Mouse (Mus musculus) liver, embryonic 12.5 days (tissue): ENCODE results near the gene Vps72. TPM values are rescaled to one million over a fixed set of nuclear protein-coding genes. Genes with fewer than 3 reads are reported as not detected.

Experiments
- ATAC-seq: fragments of 200-750 bp; cut with Nextera tagmentation; 2 replicates; pipeline ENCODE4 v1.8.0; 2017; ENCODE audit warnings: moderate number of reproducible peaks, mild to moderate bottlenecking, moderate library complexity
- H3K27ac ChIP-seq: fragments of 300-500 bp; sonication (generic); 2 replicates; pipeline ENCODE4 v1.5.1; 2016; ENCODE audit warnings: mild to moderate bottlenecking
- H3K27me3 ChIP-seq: fragments of 300-500 bp; sonication (generic); replicated peaks from 2 replicates; pipeline ENCODE4 v1.6.1; 2016; ENCODE audit warnings: mild to moderate bottlenecking, moderate library complexity
- H3K36me3 ChIP-seq: fragments of 300-500 bp; sonication (generic); 2 replicates; pipeline ENCODE4 v1.6.1; 2016; ENCODE audit warnings: mild to moderate bottlenecking, moderate library complexity
- H3K4me1 ChIP-seq: fragments of 300-500 bp; sonication (generic); 2 replicates; pipeline ENCODE4 v1.6.1; 2016
- H3K4me2 ChIP-seq: fragments of 300-500 bp; sonication (generic); 2 replicates; pipeline ENCODE4 v1.6.1; 2016; ENCODE audit warnings: mild to moderate bottlenecking, moderate library complexity
- H3K4me3 ChIP-seq: fragments of 300-500 bp; sonication (generic); 2 replicates; pipeline ENCODE4 v1.5.1; 2016; ENCODE audit warnings: mild to moderate bottlenecking, moderate library complexity
- H3K9ac ChIP-seq: fragments of 300-500 bp; sonication (generic); 2 replicates; pipeline ENCODE4 v1.6.1; 2016; ENCODE audit warnings: mild to moderate bottlenecking, moderate library complexity
- H3K9me3 ChIP-seq: fragments of 300-500 bp; sonication (generic); replicated peaks from 2 replicates; pipeline ENCODE4 v1.6.1; 2016; ENCODE audit warnings: mild to moderate bottlenecking, moderate library complexity
- WGBS: fragments of 180-500 bp; shearing (Covaris S2); methylation state at CpG from one replicate; pipeline ENCODE4 v1.1.7; 2016; ENCODE audit not compliant: insufficient replicate concordance; 5-methylcytosine and 5-hydroxymethylcytosine counted together
- polyA plus RNA-seq: library from polyadenylated mRNA; unstranded; fragments of >200 nt; fragmentation: Nextera tagmentation; extraction: Ambion mirVana; gene quantifications from 2 replicates; pipeline ENCODE4 v1.2.1, GENCODE M21; 2016

The Vps72 gene
- polyA plus RNA-seq, 1 experiment from 2014 or later: 56.2 TPM

GRCm38 (mm10) chr3:95159511-95159986 is 48.7 kb downstream of the Vps72 start:
- WGBS: 9% methylated on average over 8 of the region's 8 CpGs
- peaks cover 72% of the 10 kb centered on the region for H3K27me3 ChIP-seq
- no peaks in the 10 kb centered on the region for H3K9me3 ChIP-seq
- peak overlapping the region; percentile 70 for H3K4me3 ChIP-seq
- H3K27ac ChIP-seq: no peak overlapping the region
- H3K9ac ChIP-seq: peak overlapping the region; percentile 59
- peak overlapping the region; percentile 99 for H3K4me2 ChIP-seq
- ATAC-seq: no peak
- no peaks in the 10 kb centered on the region for H3K36me3 ChIP-seq
- peaks cover 26% of the 10 kb centered on the region for H3K4me1 ChIP-seq

DNA sequence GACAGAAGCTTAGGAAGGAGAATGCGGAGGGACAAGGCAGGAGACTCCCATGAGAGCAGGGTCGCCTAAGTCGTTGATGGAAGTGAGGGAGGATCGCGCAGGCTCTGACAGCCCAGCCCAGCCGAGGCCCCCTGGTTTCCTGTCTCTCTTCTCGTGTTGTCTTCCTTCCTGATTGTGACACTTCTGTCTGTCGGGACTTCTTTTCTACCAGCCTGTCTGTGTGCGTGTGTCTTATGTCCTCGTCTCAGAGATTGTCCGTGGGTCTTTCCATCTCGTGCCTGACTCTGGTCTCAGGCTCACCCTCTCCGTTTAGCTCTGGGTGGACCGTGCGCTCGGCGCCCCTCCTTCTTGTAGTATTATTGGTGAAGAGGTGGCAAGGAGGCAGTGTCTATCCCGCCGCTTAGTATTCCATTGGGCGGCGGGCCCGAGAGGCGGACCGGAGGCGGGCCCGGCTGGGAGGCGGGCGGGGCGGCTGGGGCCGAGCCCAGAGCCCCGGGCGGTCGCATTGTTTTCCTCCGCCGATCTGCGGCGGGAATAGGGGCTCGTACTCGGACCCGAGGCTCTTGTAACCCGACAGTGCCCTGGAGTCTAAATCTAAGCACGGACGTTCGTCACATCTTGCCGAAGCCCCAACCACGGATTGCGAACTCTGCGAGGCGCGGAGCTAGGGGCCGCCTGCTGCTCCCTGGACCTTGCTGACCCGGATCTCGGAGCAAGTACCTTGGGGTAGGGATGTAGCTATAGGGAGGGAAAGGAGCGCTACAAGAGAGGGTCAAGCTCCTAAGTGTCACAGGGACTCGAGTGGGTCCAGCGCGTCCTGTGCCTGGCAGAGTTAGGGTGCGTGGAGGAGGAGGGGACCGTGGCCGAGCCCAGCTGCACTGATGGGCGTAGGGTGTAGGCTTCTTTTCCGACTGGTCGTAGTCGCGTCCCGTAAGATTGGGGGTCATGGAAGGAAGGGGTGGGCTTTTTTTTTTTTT is 49.5 kb downstream of the Vps72 start, which contains the start of gene Sema6c:
Gene Sema6c (plus strand): TSS at position 471 of the 977 bp plus-strand sequence.
- Histone ChIP-seq H3K27me3 (peaks cover 76% of the 10 kb centered on the region), H3K9me3 (no peaks in the 10 kb centered on the region)

DNA sequence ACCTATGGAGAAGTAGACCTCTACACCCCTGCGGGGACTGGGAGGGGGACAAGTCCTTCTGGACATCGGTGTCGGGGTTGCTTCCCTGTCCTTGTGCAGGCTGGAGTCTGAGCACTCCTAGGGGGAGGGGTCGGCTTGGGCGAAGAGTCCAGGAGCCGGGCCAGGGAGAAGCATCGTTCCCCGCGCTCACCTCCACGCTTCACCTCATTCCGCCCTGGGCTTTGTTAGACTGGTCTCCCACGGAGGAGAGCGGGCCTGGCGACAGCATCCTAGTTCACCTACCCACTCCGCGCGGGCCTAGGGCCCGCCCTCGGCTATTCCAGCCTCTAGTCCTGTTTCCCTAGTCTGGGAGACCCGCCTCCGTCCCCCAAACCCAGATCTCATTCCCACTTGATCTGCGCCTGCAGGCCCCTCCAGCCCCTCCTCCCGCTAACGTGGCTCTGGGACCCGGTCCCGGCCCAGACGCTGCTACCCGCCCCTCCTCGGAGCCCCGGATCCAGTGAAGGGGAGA is 50.3 kb downstream of the Vps72 start:
- Histone ChIP-seq H3K4me3 (peak overlapping the region; percentile 70), H3K27ac (no peak overlapping the region), H3K9me3 (no peaks in the 10 kb centered on the region), H3K9ac (peak overlapping the region; percentile 69), H3K36me3 (no peaks in the 10 kb centered on the region), H3K4me2 (peak overlapping the region; percentile 99), H3K4me1 (peaks cover 31% of the 10 kb centered on the region), H3K27me3 (peaks cover 74% of the 10 kb centered on the region)
- ATAC-seq: no peak
- WGBS: 6% methylated on average over 30 of the region's 30 CpGs

More for the DNA sequence above, 49.5 kb downstream of the Vps72 start, which contains the start of gene Sema6c:
- WGBS: under 1% methylated on average over 66 of the region's 66 CpGs
- peak within 1 kb of the TSS; percentile 99 for H3K4me2 ChIP-seq
- no peaks in the 10 kb centered on the region for H3K36me3 ChIP-seq
- H3K9ac ChIP-seq: peak within 1 kb of the TSS; percentile 69
- H3K27ac ChIP-seq: no peak within 1 kb of the TSS
- ATAC-seq: peak; percentile 96
- peaks cover 31% of the 10 kb centered on the region for H3K4me1 ChIP-seq
- peak within 1 kb of the TSS; percentile 70 for H3K4me3 ChIP-seq

GRCm38 (mm10) chr3:95161618-95162344 is 51.0 kb downstream of the Vps72 start:
- no peak overlapping the region for H3K27ac ChIP-seq
- H3K9me3 ChIP-seq: no peaks in the 10 kb centered on the region
- no peak overlapping the region for H3K9ac ChIP-seq
- no peak for ATAC-seq
- peak overlapping the region; percentile 99 for H3K4me2 ChIP-seq
- no peaks in the 10 kb centered on the region for H3K36me3 ChIP-seq
- H3K4me3 ChIP-seq: peak overlapping the region; percentile 70
- H3K4me1 ChIP-seq: peaks cover 31% of the 10 kb centered on the region
- peaks cover 78% of the 10 kb centered on the region for H3K27me3 ChIP-seq
- WGBS: 13% methylated on average over 8 of the region's 9 CpGs

DNA sequence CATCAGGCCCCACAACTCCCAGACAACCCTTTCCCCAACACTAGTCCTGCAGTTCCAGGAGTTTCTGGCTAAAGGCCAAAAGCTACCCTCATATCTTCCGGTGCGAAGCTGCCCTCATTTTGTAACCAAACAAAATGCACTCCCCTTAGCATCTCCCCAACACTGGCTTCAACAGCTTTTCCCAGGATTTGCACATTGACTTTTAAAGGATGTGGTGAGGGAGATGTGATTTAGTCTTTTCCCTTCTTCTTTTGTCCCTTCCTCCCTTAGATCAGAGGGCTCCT is 51.5 kb downstream of the Vps72 start:
- no peak for ATAC-seq
- Histone ChIP-seq H3K4me2 (no peak overlapping the region), H3K9ac (no peak overlapping the region), H3K4me1 (peaks cover 31% of the 10 kb centered on the region), H3K4me3 (no peak overlapping the region), H3K27ac (no peak overlapping the region), H3K9me3 (no peaks in the 10 kb centered on the region), H3K36me3 (no peaks in the 10 kb centered on the region), H3K27me3 (peaks cover 79% of the 10 kb centered on the region)
- 46% methylated on average over 2 of the region's 2 CpGs for WGBS

DNA sequence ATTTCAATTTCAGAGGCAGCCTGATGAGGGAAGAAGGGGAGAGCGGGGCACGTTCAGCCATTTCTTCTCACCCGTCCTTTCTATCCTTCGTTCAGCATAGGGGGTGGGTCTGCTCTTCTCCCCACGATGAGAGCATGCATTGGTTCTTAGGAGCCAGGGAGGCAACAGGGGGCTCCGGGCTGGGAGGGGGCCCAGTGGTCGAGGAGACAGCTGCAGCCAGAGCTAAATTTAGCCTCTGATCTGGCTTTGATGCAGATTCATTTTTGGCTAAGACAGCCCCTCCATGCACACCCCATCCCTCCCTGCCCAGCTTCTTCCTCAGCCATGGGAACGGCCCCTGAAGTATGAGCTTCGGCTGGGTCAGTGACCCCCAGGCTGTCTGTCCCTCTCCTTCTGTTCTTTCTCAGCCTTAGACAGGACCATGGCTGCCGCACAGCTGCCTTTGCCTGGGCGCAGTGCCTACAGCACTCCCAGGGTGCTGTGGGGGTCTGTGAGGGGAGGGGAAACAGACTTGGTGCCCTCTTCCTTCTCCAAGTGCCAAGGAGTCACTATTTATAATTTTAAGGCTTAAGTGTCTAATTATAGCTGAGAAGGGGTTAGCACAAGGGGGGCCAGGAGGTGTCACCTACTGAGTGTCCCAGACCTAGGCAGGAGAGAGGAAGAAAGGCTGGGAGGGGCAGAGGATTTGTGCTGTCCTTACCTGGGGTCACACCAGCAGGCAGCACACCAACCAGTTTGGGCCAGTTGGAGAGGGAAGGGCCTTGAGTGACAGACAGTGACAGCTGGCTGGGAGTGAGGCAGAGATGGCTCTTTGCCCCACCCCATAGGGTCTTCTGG is 52.8 kb downstream of the Vps72 start:
- H3K4me3 ChIP-seq: no peak overlapping the region
- ATAC-seq: no peak
- H3K4me2 ChIP-seq: no peak overlapping the region
- no peaks in the 10 kb centered on the region for H3K9me3 ChIP-seq
- no peak overlapping the region for H3K9ac ChIP-seq
- WGBS: 55% methylated on average over 11 of the region's 11 CpGs
- H3K27me3 ChIP-seq: peaks cover 83% of the 10 kb centered on the region
- H3K36me3 ChIP-seq: no peaks in the 10 kb centered on the region
- H3K27ac ChIP-seq: no peak overlapping the region
- peaks cover 31% of the 10 kb centered on the region for H3K4me1 ChIP-seq

DNA sequence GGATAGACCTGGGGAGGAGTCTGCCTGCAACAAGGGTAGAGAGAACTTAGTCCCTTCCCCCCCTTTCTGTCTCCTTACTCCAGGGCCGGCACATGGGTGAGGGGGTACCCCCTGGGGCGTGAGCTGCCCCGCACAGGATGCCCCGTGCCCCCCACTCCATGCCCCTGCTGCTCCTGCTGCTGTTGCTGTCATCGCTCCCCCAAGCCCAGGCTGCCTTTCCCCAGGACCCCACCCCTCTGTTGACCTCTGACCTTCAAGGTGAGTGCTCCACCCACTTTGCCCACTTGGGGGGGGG is 53.4 kb downstream of the Vps72 start:
- Histone ChIP-seq H3K9me3 (no peaks in the 10 kb centered on the region), H3K27ac (no peak overlapping the region), H3K27me3 (peaks cover 83% of the 10 kb centered on the region), H3K4me1 (peaks cover 31% of the 10 kb centered on the region), H3K9ac (no peak overlapping the region), H3K4me2 (no peak overlapping the region), H3K4me3 (no peak overlapping the region), H3K36me3 (no peaks in the 10 kb centered on the region)
- 54% methylated on average over 3 of the region's 5 CpGs for WGBS
- no peak for ATAC-seq

DNA sequence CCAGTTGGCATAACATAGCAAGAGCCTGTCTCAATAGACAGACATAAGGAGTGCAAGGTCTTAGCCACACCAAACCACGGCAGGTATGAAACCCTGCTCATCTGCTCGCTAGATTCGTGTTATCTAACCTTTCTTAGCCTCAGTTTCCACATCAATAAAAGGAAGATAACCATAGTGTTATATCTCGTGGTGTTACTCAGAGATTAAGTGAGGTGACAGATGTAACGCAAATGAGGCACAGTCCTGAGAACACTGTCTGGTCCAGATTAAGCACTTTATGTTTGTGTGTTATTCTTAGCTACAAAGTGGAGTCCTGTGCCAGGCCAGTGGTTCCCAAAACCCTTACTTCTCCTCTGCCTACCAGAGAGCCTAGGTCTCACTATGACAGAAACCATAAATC is 54.0 kb downstream of the Vps72 start:
- H3K9ac ChIP-seq: no peak overlapping the region
- 34% methylated on average over 5 of the region's 5 CpGs for WGBS
- H3K4me3 ChIP-seq: no peak overlapping the region
- no peaks in the 10 kb centered on the region for H3K9me3 ChIP-seq
- H3K4me2 ChIP-seq: no peak overlapping the region
- peaks cover 24% of the 10 kb centered on the region for H3K4me1 ChIP-seq
- peaks cover 86% of the 10 kb centered on the region for H3K27me3 ChIP-seq
- ATAC-seq: no peak
- no peaks in the 10 kb centered on the region for H3K36me3 ChIP-seq
- no peak overlapping the region for H3K27ac ChIP-seq

DNA sequence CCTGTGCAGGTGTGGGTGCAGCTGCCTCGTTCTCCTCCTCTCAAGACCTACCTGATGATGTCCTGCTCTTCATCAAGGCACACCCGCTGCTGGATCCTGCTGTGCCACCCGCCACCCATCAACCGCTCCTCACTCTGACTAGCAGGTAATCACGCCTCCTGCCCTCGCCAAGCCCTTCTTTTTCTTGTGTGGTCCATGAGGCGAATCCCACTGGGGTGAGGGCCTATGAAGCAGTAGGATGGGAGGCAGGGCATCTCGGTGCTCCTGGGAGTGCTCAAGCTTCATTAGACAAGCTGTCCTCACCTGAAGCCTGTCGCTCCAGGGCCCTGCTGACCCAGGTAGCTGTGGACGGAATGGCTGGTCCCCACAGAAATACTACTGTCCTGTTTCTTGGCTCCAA is 59.2 kb downstream of the Vps72 start:
- H3K9ac ChIP-seq: no peak overlapping the region
- H3K4me2 ChIP-seq: no peak overlapping the region
- H3K9me3 ChIP-seq: no peaks in the 10 kb centered on the region
- H3K4me1 ChIP-seq: peaks cover 19% of the 10 kb centered on the region; the same call in 1 of the 2 replicates
- H3K27me3 ChIP-seq: peaks cover 91% of the 10 kb centered on the region
- no peak for ATAC-seq
- H3K27ac ChIP-seq: no peak overlapping the region
- no peaks in the 10 kb centered on the region for H3K36me3 ChIP-seq
- 70% methylated on average over 10 of the region's 10 CpGs for WGBS
- H3K4me3 ChIP-seq: no peak overlapping the region

DNA sequence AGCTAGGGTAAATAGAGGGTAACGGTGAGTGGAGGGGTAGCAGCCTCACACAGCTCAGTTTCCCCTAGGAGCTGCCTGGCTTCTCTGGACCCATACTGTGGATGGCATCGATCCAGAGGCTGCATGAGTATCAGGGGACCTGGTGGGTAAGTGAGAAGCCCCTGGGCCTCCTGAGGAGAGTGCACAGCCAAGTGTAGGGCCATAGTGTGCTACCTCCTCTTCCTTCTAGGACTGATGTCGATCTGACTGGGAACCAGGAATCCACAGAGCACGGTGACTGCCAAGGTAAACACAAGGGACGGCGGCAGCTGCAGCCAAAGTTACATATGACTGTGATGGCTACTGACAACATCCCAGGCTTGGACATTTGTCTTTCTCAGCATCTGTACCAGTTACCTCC is 60.3 kb downstream of the Vps72 start:
- Histone ChIP-seq H3K36me3 (no peaks in the 10 kb centered on the region), H3K9me3 (no peaks in the 10 kb centered on the region), H3K4me2 (no peak overlapping the region), H3K9ac (no peak overlapping the region), H3K4me1 (peaks cover 19% of the 10 kb centered on the region; the same call in 1 of the 2 replicates), H3K27ac (no peak overlapping the region), H3K4me3 (no peak overlapping the region), H3K27me3 (peaks cover 94% of the 10 kb centered on the region)
- 63% methylated on average over 6 of the region's 6 CpGs for WGBS
- no peak for ATAC-seq
